17 mouse cellular contexts compared by ENCODE assay signal in genomic region chr7:115263082-115263481, GRCm38 (mm10).
DNase-seq lines count a peak whose midpoint lies in the region; ATAC-seq lines count a peak whose summit lies in the region.
"Had no signal": no experiment of that assay in that cellular context is flagged by ENCODE, and none has a peak within 500 bp of the region (broad histone marks: within the 10 kb centered on the region; RNA-seq: fewer than 3 reads in every experiment).

No protein-coding gene starts in this region.

- no peak for DNase-seq in frontal cortex, postnatal 14 days (ENCODE audit: low spot score in 2 of 2)
- DNase-seq in left cerebral cortex, adult 11 months (ENCODE audit: low spot score) = peak; percentile 1
- no peak for DNase-seq in left cerebral cortex, postnatal 10 days (ENCODE audit: extremely low spot score in 1 of 2, low spot score in 2 of 2)
- DNase-seq in right cerebral cortex, adult 2 months (ENCODE audit: low spot score in 2 of 2) = peak; percentile 7
- DNase-seq in right cerebral cortex, postnatal 4 days = no peak
- DNase-seq in kidney, postnatal 14 days = no peak
- DNase-seq: adrenal gland, adult 8-10 months; adrenal gland, postnatal 36 days; B cell, adult 2 months; cerebellum, adult 11 months; cerebellum, adult 8-10 months; cerebellum, postnatal 14 days; gastrocnemius, postnatal 10 days; heart, adult 2 months had no signal

- intact Hi-C loops in left cerebral cortex, postnatal 10 days (cut with DNase I) = no loop called here

- ATAC-seq in frontal cortex, adult (ENCODE audit: low TSS enrichment) = peak; percentile 85
- ATAC-seq: CD4-positive, CD25-positive, alpha-beta regulatory T cell, adult 4 months; forebrain, embryonic 16.5 days had no signal

Comparison
In these comparisons a context has a peak if more than half of its experiments do, and no peak if none do; other contexts are left out.
1. DNase-seq: peak in left cerebral cortex, adult 11 months (single experiment) and right cerebral cortex, adult 2 months (2 of 2); none in frontal cortex, postnatal 14 days (0 of 2), left cerebral cortex, postnatal 10 days (0 of 2), right cerebral cortex, postnatal 4 days (single experiment) and kidney, postnatal 14 days (single experiment).